Mouse (Mus musculus): ENCODE measurements around the gene Mogs.

GRCm38 (mm10) chr6:83145805-83146204 is 30.5 kb downstream of the Mogs start:
- TF ChIP-seq CTCF (IDR thresholded peaks at IDR 0.05; ENCODE audit: low read depth) (no peak), EP300 (IDR thresholded peaks at IDR 0.05; ENCODE audit: low read depth) (no peak)

Data from liver, postnatal 0 days (tissue).